Mouse (Mus musculus) forebrain, postnatal 0 days (tissue): ENCODE results near the gene Fam83f. TPM values are rescaled to one million over a fixed set of nuclear protein-coding genes. Genes with fewer than 3 reads are reported as not detected.

Experiments used
- ATAC-seq: fragments of 200-750 bp; cut with Nextera tagmentation; 2 replicates; pipeline ENCODE4 v1.8.0; 2017; ENCODE audit warnings: mild to moderate bottlenecking, moderate library complexity
- DNase-seq: peaks from one replicate; pipeline ENCODE4 v3.0.0-alpha.2; 2015
- H3K27ac ChIP-seq: fragments of 300-500 bp; sonication (generic); 2 replicates; pipeline ENCODE4 v1.5.1; 2014; ENCODE audit warnings: low read depth, mild to moderate bottlenecking, antibody characterized with exemption, low read length, moderate library complexity, mixed read lengths
- H3K27me3 ChIP-seq: fragments of 300-500 bp; sonication (generic); 2 replicates; pipeline ENCODE4 v1.6.1; 2014; ENCODE audit warnings: mild to moderate bottlenecking, low read length, mixed read lengths; ENCODE audit not compliant: insufficient read depth
- H3K36me3 ChIP-seq: fragments of 300-500 bp; sonication (generic); 2 replicates; pipeline ENCODE4 v1.6.1; 2014; ENCODE audit warnings: mild to moderate bottlenecking, moderate library complexity; ENCODE audit not compliant: insufficient read depth
- H3K4me1 ChIP-seq: fragments of 300-500 bp; sonication (generic); 2 replicates; pipeline ENCODE4 v1.6.1; 2014; ENCODE audit warnings: antibody characterized with exemption; ENCODE audit not compliant: insufficient read depth
- H3K4me2 ChIP-seq: fragments of 300-500 bp; sonication (generic); 2 replicates; pipeline ENCODE4 v1.6.1; 2014; ENCODE audit warnings: low read depth, mild to moderate bottlenecking, moderate library complexity
- H3K4me3 ChIP-seq: fragments of 300-500 bp; sonication (generic); 2 replicates; pipeline ENCODE4 v1.5.1; 2014; ENCODE audit warnings: low read depth, low read length, mixed read lengths
- H3K9ac ChIP-seq: fragments of 300-500 bp; sonication (generic); 2 replicates; pipeline ENCODE4 v1.6.1; 2014; ENCODE audit warnings: mild to moderate bottlenecking
- H3K9me3 ChIP-seq: fragments of 300-500 bp; sonication (generic); 2 replicates; pipeline ENCODE4 v1.6.1; 2016; ENCODE audit warnings: low read length
- CTCF ChIP-seq: sonication (generic); IDR thresholded peaks from 2 replicates; pipeline ENCODE4 v1.5.1; 2016; ENCODE audit warnings: antibody characterized with exemption, control low read depth, low read depth
- WGBS: fragments of 180-500 bp; shearing (Covaris S2); extraction: QIAGEN DNeasy Blood & Tissue Kit; methylation state at CpG from one replicate; pipeline ENCODE4 v1.1.7; 2014; 5-methylcytosine and 5-hydroxymethylcytosine counted together
- polyA plus RNA-seq: library from polyadenylated mRNA; unstranded; fragments of >200 nt; fragmentation: Nextera tagmentation; extraction: Ambion mirVana; gene quantifications from 2 replicates; pipeline ENCODE4 v1.2.1, GENCODE M21; 2015
- total RNA-seq: library from RNA; depleted of rRNA; stranded (reverse); fragments of >200 nt; gene quantifications from 2 replicates; pipeline ENCODE4 v1.2.3, GENCODE M21; 2014

Fam83f gene
- total and polyA plus RNA-seq, 2 experiments from 2014 or later: 0.36 to 1.1 TPM

GRCm38 (mm10) chr15:80711401-80712151 lies 39.9 kb downstream of the Fam83f start:
- under 1% methylated on average over 89 of the region's 106 CpGs for WGBS
- H3K36me3 ChIP-seq: no peaks in the 10 kb centered on the region

GRCm38 (mm10) chr15:80714299-80714698 lies 42.7 kb downstream of the Fam83f start:
- Histone ChIP-seq H3K4me1 (no peaks in the 10 kb centered on the region), H3K9ac (no peak overlapping the region), H3K4me3 (no peak overlapping the region), H3K36me3 (no peaks in the 10 kb centered on the region), H3K27me3 (no peaks in the 10 kb centered on the region), H3K9me3 (no peaks in the 10 kb centered on the region), H3K27ac (no peak overlapping the region), H3K4me2 (no peak overlapping the region)
- no peak for ATAC-seq
- no peak for TF ChIP-seq CTCF
- 79% methylated on average over 4 of the region's 4 CpGs for WGBS
- DNase-seq: no peak

More at GRCm38 (mm10) chr15:80711401-80712151, 39.9 kb downstream of the Fam83f start:
- Histone ChIP-seq H3K27me3 (no peaks in the 10 kb centered on the region), H3K4me3 (peak overlapping the region; percentile 92), H3K27ac (peak overlapping the region; percentile 96), H3K4me2 (peak overlapping the region; percentile 58), H3K4me1 (peaks cover 9% of the 10 kb centered on the region), H3K9me3 (no peaks in the 10 kb centered on the region), H3K9ac (peak overlapping the region; percentile 98)
- peak; percentile 42 for ATAC-seq
- peak; percentile 87 for DNase-seq
- peak; percentile 33 for TF ChIP-seq CTCF

GRCm38 (mm10) chr15:80716631-80717135 lies 45.0 kb downstream of the Fam83f start:
- 76% methylated on average over 8 of the region's 8 CpGs for WGBS
- no peaks in the 10 kb centered on the region for H3K36me3 ChIP-seq

GRCm38 (mm10) chr15:80717431-80717830 lies 45.8 kb downstream of the Fam83f start:
- no peak overlapping the region for H3K4me2 ChIP-seq
- no peak overlapping the region for H3K27ac ChIP-seq
- no peak overlapping the region for H3K4me3 ChIP-seq
- H3K9ac ChIP-seq: no peak overlapping the region
- H3K27me3 ChIP-seq: no peaks in the 10 kb centered on the region
- H3K4me1 ChIP-seq: no peaks in the 10 kb centered on the region
- ATAC-seq: no peak
- 46% methylated on average over 1 of the region's 1 CpGs for WGBS
- peak; percentile 21 for DNase-seq
- no peaks in the 10 kb centered on the region for H3K9me3 ChIP-seq
- no peak for TF ChIP-seq CTCF
- H3K36me3 ChIP-seq: no peaks in the 10 kb centered on the region

More at GRCm38 (mm10) chr15:80716631-80717135, 45.0 kb downstream of the Fam83f start:
- H3K27me3 ChIP-seq: no peaks in the 10 kb centered on the region
- no peak for DNase-seq
- no peak for ATAC-seq
- H3K4me1 ChIP-seq: no peaks in the 10 kb centered on the region
- H3K4me2 ChIP-seq: no peak overlapping the region
- no peak overlapping the region for H3K27ac ChIP-seq
- no peaks in the 10 kb centered on the region for H3K9me3 ChIP-seq
- no peak overlapping the region for H3K4me3 ChIP-seq
- H3K9ac ChIP-seq: no peak overlapping the region
- TF ChIP-seq CTCF: no peak

- TF ChIP-seq CTCF: no peak
- Histone ChIP-seq H3K27ac (no peak overlapping the region), H3K36me3 (no peaks in the 10 kb centered on the region), H3K4me2 (no peak overlapping the region), H3K9ac (no peak overlapping the region), H3K9me3 (no peaks in the 10 kb centered on the region), H3K4me3 (no peak overlapping the region), H3K27me3 (no peaks in the 10 kb centered on the region), H3K4me1 (no peaks in the 10 kb centered on the region)
- ATAC-seq: no peak
- WGBS: 83% methylated on average over 5 of the region's 5 CpGs
- DNase-seq: no peak
Observed at GRCm38 (mm10) chr15:80720249-80720648, 48.6 kb downstream of the Fam83f start.

- no peaks in the 10 kb centered on the region for H3K36me3 ChIP-seq
- H3K27me3 ChIP-seq: no peaks in the 10 kb centered on the region
- TF ChIP-seq CTCF: no peak
- no peak for DNase-seq
- WGBS: 68% methylated on average over 6 of the region's 6 CpGs
- H3K27ac ChIP-seq: no peak overlapping the region
- no peak overlapping the region for H3K4me3 ChIP-seq
- no peak for ATAC-seq
- H3K9me3 ChIP-seq: no peaks in the 10 kb centered on the region
- no peaks in the 10 kb centered on the region for H3K4me1 ChIP-seq
- no peak overlapping the region for H3K4me2 ChIP-seq
- no peak overlapping the region for H3K9ac ChIP-seq
Observed at GRCm38 (mm10) chr15:80721861-80722260, 50.2 kb downstream of the Fam83f start.

DNA sequence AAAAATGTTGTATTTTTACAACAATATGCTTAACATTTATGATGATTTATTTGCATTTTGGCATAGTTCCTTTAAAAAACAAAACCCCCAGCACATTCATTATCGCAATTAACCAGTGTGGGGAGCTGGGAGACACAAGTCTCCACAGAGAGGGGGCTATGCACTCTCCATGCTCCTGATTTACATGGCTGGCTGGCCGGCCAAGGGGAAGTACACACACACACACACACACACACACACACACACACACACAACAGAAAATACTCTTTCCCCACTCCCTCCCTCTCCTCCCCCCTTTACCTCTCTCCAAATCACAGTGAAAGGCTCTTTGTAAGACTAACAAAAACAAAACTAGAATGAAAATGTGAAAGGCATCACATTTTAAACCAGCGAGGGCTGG lies 50.7 kb downstream of the Fam83f start:
- no peak for DNase-seq
- ATAC-seq: no peak
- H3K4me3 ChIP-seq: no peak overlapping the region
- no peak for TF ChIP-seq CTCF
- WGBS: 14% methylated on average over 3 of the region's 3 CpGs
- no peak overlapping the region for H3K27ac ChIP-seq
- no peaks in the 10 kb centered on the region for H3K36me3 ChIP-seq
- H3K4me1 ChIP-seq: no peaks in the 10 kb centered on the region
- H3K4me2 ChIP-seq: no peak overlapping the region
- H3K9me3 ChIP-seq: no peaks in the 10 kb centered on the region
- H3K9ac ChIP-seq: no peak overlapping the region
- H3K27me3 ChIP-seq: no peaks in the 10 kb centered on the region
